Mouse (Mus musculus): ENCODE measurements at regions not wholly inside any gene's neighbourhood (a gene's known extent, or its start where the extent isn't known, plus 50 kb on each side); places are given as distances from the start of the nearest gene placed in this dataset.

DNA sequence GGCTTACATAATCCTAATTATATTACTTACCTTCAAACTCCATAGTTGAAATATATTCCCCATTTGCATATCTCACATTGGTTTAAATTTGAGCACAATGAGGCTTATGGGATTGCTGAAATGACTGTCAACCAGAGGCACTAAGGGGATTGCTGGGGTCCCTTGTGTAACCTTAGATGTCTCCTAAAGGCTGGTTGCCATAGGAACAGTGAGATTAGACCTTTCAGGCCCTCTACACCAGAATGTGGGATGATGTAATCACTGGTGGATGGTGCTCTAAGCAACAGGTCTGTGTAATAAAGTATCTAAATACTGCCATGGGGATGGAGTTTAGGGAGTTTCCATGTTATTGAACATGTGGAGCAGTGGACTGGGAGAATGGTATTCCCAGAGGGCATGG, 210.0 kb upstream of the Stac start:
- Histone ChIP-seq H3K4me2 (no peak overlapping the region), H3K27ac (no peak overlapping the region), H3K9ac (no peak overlapping the region), H3K27me3 (no peaks in the 10 kb centered on the region), H3K4me1 (no peaks in the 10 kb centered on the region), H3K9me3 (replicated peaks) (no peaks in the 10 kb centered on the region), H3K4me3 (replicated peaks) (no peak overlapping the region), H3K36me3 (no peaks in the 10 kb centered on the region)
- ATAC-seq (replicated peaks; ENCODE audit: low FRiP score), result no peak

DNA sequence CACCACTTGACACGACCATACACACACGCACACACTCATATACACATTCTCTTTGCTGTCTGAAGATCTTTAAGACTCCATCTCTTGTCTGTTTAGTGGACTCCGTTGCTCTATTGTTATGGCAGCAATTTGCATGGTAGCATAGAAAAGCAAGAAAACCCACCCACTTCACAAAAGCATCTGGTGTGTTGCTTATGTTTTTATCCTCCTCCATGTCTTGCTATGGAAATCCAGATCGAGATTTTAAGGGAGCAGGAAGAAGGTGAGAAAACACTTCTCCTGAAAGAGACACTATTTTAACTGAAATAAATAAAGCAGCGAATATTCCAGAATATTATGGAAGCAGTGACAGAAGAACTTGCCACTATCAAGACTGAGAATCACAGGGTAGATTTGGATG, 207.5 kb upstream of the Stac start:
- ATAC-seq (replicated peaks; ENCODE audit: low FRiP score), result no peak
- no peak overlapping the region for H3K27ac ChIP-seq
- no peak overlapping the region for H3K4me3 ChIP-seq (replicated peaks)
- no peak overlapping the region for H3K4me2 ChIP-seq
- H3K4me1 ChIP-seq, result no peaks in the 10 kb centered on the region
- no peak overlapping the region for H3K9ac ChIP-seq
- 86% methylated on average over 5 of the region's 5 CpGs for WGBS
- no peaks in the 10 kb centered on the region for H3K9me3 ChIP-seq (replicated peaks)
- no peaks in the 10 kb centered on the region for H3K36me3 ChIP-seq
- H3K27me3 ChIP-seq, result no peaks in the 10 kb centered on the region

GRCm38 (mm10) chr9:111879710-111880109, 189.6 kb upstream of the Stac start:
- H3K27ac ChIP-seq, result no peak overlapping the region
- WGBS, result 52% methylated on average over 2 of the region's 2 CpGs
- ATAC-seq (replicated peaks; ENCODE audit: low FRiP score), result no peak

DNA sequence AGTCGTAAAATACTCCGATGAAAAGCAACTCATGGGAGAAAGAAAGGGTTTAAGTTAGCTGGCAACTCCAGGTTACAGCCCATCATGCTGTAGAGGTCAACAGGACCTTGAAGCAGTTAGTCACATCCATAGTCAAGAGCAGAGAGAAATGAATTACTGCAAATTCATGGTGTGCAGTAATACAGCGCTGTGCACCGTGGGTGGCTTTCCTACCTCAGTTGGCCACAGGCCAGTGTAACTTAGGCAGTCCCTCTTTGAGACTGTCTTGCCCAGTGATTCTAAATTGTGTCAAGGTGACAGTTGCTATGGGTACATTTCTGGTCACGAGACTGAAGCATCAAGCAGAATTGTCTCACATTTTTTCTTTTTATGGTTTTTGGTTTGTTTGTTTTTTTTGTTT, 186.7 kb upstream of the Stac start:
- Histone ChIP-seq H3K27ac (no peak overlapping the region), H3K36me3 (no peaks in the 10 kb centered on the region), H3K9me3 (replicated peaks) (no peaks in the 10 kb centered on the region), H3K4me1 (no peaks in the 10 kb centered on the region), H3K4me2 (no peak overlapping the region), H3K9ac (no peak overlapping the region), H3K27me3 (no peaks in the 10 kb centered on the region), H3K4me3 (replicated peaks) (no peak overlapping the region)
- ATAC-seq (replicated peaks; ENCODE audit: low FRiP score), result no peak
- WGBS, result 80% methylated on average over 5 of the region's 5 CpGs

More at GRCm38 (mm10) chr9:111879710-111880109, 189.6 kb upstream of the Stac start:
- Histone ChIP-seq H3K4me3 (replicated peaks) (no peak overlapping the region), H3K9ac (no peak overlapping the region), H3K36me3 (no peaks in the 10 kb centered on the region), H3K4me2 (no peak overlapping the region), H3K27me3 (no peaks in the 10 kb centered on the region), H3K9me3 (replicated peaks) (no peaks in the 10 kb centered on the region), H3K4me1 (no peaks in the 10 kb centered on the region)

DNA sequence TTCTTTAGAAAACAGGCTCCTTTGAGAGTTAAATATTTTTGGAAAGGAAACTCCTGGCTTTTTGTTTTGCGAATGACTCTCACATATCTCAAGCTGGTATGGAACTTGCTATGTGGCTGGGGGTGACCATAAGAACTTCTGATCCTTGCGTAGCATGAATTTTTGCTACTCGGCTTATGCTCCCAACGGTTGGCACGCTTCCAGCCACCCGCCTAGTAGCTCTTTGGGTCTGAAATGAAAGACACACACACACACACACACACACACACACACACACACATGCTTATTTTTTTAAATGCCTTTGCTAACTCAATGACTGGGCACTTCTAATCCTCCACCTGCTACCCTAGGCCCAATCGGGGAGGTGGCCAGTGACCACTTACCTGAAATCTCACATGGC, 180.3 kb upstream of the Stac start:
- no peaks in the 10 kb centered on the region for H3K27me3 ChIP-seq
- H3K27ac ChIP-seq, result no peak overlapping the region
- no peaks in the 10 kb centered on the region for H3K36me3 ChIP-seq
- H3K4me3 ChIP-seq (replicated peaks), result no peak overlapping the region
- 0 out of 2 replicates have a peak, but pooled peaks cover 2% of the 10 kb centered on the region for H3K4me1 ChIP-seq
- no peak for ATAC-seq (replicated peaks; ENCODE audit: low FRiP score)
- WGBS, result 76% methylated on average over 7 of the region's 7 CpGs
- H3K9me3 ChIP-seq (replicated peaks), result no peaks in the 10 kb centered on the region
- no peak overlapping the region for H3K4me2 ChIP-seq
- no peak overlapping the region for H3K9ac ChIP-seq

- 74% methylated on average over 4 of the region's 4 CpGs for WGBS
- H3K4me3 ChIP-seq (replicated peaks), result no peak overlapping the region
- H3K4me2 ChIP-seq, result no peak overlapping the region
- H3K36me3 ChIP-seq, result no peaks in the 10 kb centered on the region
- 0 out of 2 replicates have a peak, but pooled peaks cover 2% of the 10 kb centered on the region for H3K4me1 ChIP-seq
- no peak overlapping the region for H3K9ac ChIP-seq
- H3K9me3 ChIP-seq (replicated peaks), result no peaks in the 10 kb centered on the region
- no peak for ATAC-seq (replicated peaks; ENCODE audit: low FRiP score)
- H3K27me3 ChIP-seq, result no peaks in the 10 kb centered on the region
- no peak overlapping the region for H3K27ac ChIP-seq
These were observed 179.7 kb upstream of the Stac start for GRCm38 (mm10) chr9:111869801-111870382.

GRCm38 (mm10) chr9:111858051-111858450, 167.9 kb upstream of the Stac start:
- H3K9ac ChIP-seq, result no peak overlapping the region
- H3K36me3 ChIP-seq, result no peaks in the 10 kb centered on the region
- no peaks in the 10 kb centered on the region for H3K9me3 ChIP-seq (replicated peaks)
- no peak for ATAC-seq (replicated peaks; ENCODE audit: low FRiP score)
- no peak overlapping the region for H3K4me2 ChIP-seq
- no peak overlapping the region for H3K27ac ChIP-seq
- no peaks in the 10 kb centered on the region for H3K4me1 ChIP-seq
- H3K4me3 ChIP-seq (replicated peaks), result no peak overlapping the region
- 73% methylated on average over 2 of the region's 2 CpGs for WGBS
- H3K27me3 ChIP-seq, result no peaks in the 10 kb centered on the region

GRCm38 (mm10) chr9:111854976-111855375, 164.8 kb upstream of the Stac start:
- no peak overlapping the region for H3K27ac ChIP-seq
- no peaks in the 10 kb centered on the region for H3K9me3 ChIP-seq (replicated peaks)
- H3K36me3 ChIP-seq, result no peaks in the 10 kb centered on the region
- H3K4me1 ChIP-seq, result no peaks in the 10 kb centered on the region
- H3K9ac ChIP-seq, result no peak overlapping the region
- no peak for ATAC-seq (replicated peaks; ENCODE audit: low FRiP score)
- no peaks in the 10 kb centered on the region for H3K27me3 ChIP-seq
- no peak overlapping the region for H3K4me3 ChIP-seq (replicated peaks)
- WGBS, result 78% methylated on average over 7 of the region's 7 CpGs
- H3K4me2 ChIP-seq, result no peak overlapping the region

GRCm38 (mm10) chr9:111846366-111846765, 156.2 kb upstream of the Stac start:
- ATAC-seq (replicated peaks; ENCODE audit: low FRiP score), result no peak
- Histone ChIP-seq H3K9me3 (replicated peaks) (no peaks in the 10 kb centered on the region), H3K27ac (no peak overlapping the region), H3K4me3 (replicated peaks) (no peak overlapping the region), H3K4me2 (no peak overlapping the region), H3K4me1 (no peaks in the 10 kb centered on the region), H3K9ac (no peak overlapping the region), H3K36me3 (no peaks in the 10 kb centered on the region), H3K27me3 (no peaks in the 10 kb centered on the region)
- 92% methylated on average over 10 of the region's 10 CpGs for WGBS

- 78% methylated on average over 6 of the region's 6 CpGs for WGBS
- H3K4me2 ChIP-seq, result no peak overlapping the region
- H3K36me3 ChIP-seq, result no peaks in the 10 kb centered on the region
- no peaks in the 10 kb centered on the region for H3K27me3 ChIP-seq
- H3K4me3 ChIP-seq (replicated peaks), result no peak overlapping the region
- no peaks in the 10 kb centered on the region for H3K9me3 ChIP-seq (replicated peaks)
- no peak overlapping the region for H3K27ac ChIP-seq
- H3K4me1 ChIP-seq, result no peaks in the 10 kb centered on the region
- ATAC-seq (replicated peaks; ENCODE audit: low FRiP score), result no peak
- H3K9ac ChIP-seq, result no peak overlapping the region
These were observed 151.0 kb upstream of the Stac start for GRCm38 (mm10) chr9:111841151-111841550.

- no peaks in the 10 kb centered on the region for H3K9me3 ChIP-seq (replicated peaks)
- H3K4me3 ChIP-seq (replicated peaks), result no peak overlapping the region
- no peak for ATAC-seq (replicated peaks; ENCODE audit: low FRiP score)
- WGBS, result 59% methylated on average over 7 of the region's 7 CpGs
- no peak overlapping the region for H3K9ac ChIP-seq
- H3K4me2 ChIP-seq, result no peak overlapping the region
- H3K4me1 ChIP-seq, result no peaks in the 10 kb centered on the region
- no peak overlapping the region for H3K27ac ChIP-seq
- H3K36me3 ChIP-seq, result no peaks in the 10 kb centered on the region
- no peaks in the 10 kb centered on the region for H3K27me3 ChIP-seq
These were observed 148.1 kb upstream of the Stac start for GRCm38 (mm10) chr9:111838069-111838820.

DNA sequence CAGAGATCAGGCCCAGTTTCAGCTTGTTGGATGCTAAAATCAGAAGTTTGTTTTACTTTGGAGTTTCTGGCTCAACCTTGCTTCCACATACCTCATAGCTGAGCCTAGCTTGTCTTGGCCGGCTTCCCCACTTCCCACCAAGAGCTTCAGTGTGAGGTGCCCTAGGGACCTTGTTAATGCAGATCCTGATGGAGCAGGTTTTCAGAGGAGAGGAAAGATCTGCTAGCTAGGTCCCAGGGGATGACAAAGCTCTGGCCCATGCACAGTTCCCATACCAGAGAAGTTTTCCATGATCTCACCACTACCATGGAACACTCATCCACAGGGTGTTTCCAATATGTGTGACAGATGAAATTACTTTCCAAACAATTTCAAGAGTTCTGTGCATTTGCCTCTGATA, 131.9 kb upstream of the Stac start:
- ATAC-seq (replicated peaks; ENCODE audit: low FRiP score), result no peak
- no peak overlapping the region for H3K4me2 ChIP-seq
- H3K27me3 ChIP-seq, result no peaks in the 10 kb centered on the region
- H3K9me3 ChIP-seq (replicated peaks), result no peaks in the 10 kb centered on the region
- H3K36me3 ChIP-seq, result no peaks in the 10 kb centered on the region
- H3K4me1 ChIP-seq, result no peaks in the 10 kb centered on the region
- WGBS, result 80% methylated on average over 1 of the region's 1 CpGs
- H3K27ac ChIP-seq, result no peak overlapping the region
- H3K9ac ChIP-seq, result no peak overlapping the region
- no peak overlapping the region for H3K4me3 ChIP-seq (replicated peaks)

DNA sequence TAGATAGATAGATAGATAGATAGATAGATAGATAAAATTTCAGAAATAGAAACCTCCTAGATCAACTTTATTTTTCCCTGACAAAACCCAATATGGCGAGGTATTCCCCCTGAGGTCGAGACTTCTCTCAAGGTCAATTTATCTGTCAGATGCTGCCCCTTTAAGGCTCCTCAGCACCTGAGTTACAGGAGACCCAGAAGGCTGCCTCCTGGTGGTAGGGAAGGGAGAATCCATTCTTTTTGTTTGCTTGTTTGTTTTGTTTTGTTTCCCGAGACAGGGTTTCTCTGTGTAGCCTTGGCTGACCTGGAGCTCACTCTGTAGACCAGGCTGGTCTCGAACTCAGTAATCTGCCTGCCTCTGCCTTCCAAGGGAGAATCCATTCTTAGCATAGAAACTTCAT, 127.3 kb upstream of the Stac start:
- Histone ChIP-seq H3K36me3 (no peaks in the 10 kb centered on the region), H3K4me3 (replicated peaks) (no peak overlapping the region), H3K9me3 (replicated peaks) (no peaks in the 10 kb centered on the region), H3K4me1 (no peaks in the 10 kb centered on the region), H3K27ac (no peak overlapping the region), H3K27me3 (no peaks in the 10 kb centered on the region), H3K4me2 (no peak overlapping the region), H3K9ac (no peak overlapping the region)
- WGBS, result 73% methylated on average over 4 of the region's 4 CpGs
- no peak for ATAC-seq (replicated peaks; ENCODE audit: low FRiP score)
